Mouse (Mus musculus) E14TG2a.4 (cell line): ENCODE results near the gene Itpr1.

Experiments
- CTCF ChIP-seq: conservative IDR thresholded peaks from 2 replicates; pipeline ENCODE4 v1.5.1; 2014; ENCODE audit warnings: low read length
- POU5F1 ChIP-seq: IDR thresholded peaks from 2 replicates; pipeline ENCODE4 v1.6.1; 2014; ENCODE audit warnings: low read length, borderline replicate concordance

DNA sequence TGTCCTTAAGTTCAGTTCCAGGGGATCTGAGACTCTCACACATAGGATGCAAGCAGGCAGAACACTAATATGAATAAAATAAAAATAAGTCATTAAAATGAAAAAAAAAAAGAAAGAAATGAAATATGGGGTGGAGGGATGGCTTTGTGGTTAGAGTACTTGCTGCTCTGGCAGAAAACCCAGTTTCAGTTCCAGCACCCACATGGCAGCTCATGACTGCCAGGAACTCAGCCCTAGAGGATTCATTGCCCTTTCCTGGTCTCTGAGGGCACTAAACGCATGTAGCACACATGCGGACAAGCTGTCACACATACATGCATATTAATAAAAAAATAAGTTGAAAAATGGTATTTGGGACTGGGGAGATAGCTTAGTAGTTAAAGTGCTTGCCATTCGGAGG lies 17.7 kb downstream of the Itpr1 start:
- TF ChIP-seq CTCF (no peak), POU5F1 (no peak)
